Mouse (Mus musculus) left cerebral cortex, postnatal 14 days (tissue): ENCODE data around the gene Cdkl5. TPM values are rescaled to one million over a fixed set of nuclear protein-coding genes. Genes with fewer than 3 reads are reported as not detected.
"Not testable (repeated sequence)": the region's sequence is repeated elsewhere in the genome, so short reads cannot be mapped to it uniquely, and the experiment has no call there.

Experiments
- DNase-seq, 2 experiments: peaks; one replicate each; pipeline ENCODE4 v3.0.0; 2021 to 2022; ENCODE audit warnings: low spot score in 2 of 2, mixed read lengths in 1 of 2
- intact Hi-C: fragments of 180-260 bp; cut with DNase I; formaldehyde crosslinking; loops from one replicate; pipeline ENCODE4 v1.15.1; 2025
- total RNA-seq, 2 experiments: library from RNA; stranded (reverse); gene quantifications; 2 replicates each; pipeline ENCODE4 v1.2.3; 2021

The Cdkl5 gene
- total RNA-seq, 2 experiments from 2014 or later, result 151 to 161 TPM

GRCm38 (mm10) chrX:160935541-160935940 lies 59.0 kb downstream of the Cdkl5 start:
- intact Hi-C loops, result no loop called here
- no peak for DNase-seq

DNA sequence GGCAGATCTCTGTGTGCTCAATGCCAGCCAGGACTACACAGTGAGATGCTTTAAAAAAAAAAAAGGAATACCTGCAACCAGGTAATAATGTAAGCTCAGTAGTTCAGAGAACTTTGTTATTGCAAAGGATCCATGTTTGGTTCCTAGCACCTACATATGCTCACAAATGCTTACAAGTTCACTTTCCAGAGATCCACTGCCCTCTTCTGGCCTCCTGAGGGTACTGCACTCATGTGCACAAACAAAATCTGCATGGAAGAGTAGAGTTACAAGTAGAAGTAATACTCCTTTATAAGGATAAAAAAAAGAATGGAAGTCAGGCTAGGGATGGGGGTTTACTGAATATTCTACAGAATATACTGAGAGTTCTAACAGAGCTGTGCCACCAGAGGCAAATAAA lies 63.8 kb downstream of the Cdkl5 start:
- DNase-seq, result no peak
- intact Hi-C loops, result no loop called here

- DNase-seq, result no peak
- intact Hi-C loops, result no loop called here
These were observed 65.6 kb downstream of the Cdkl5 start for GRCm38 (mm10) chrX:160928870-160929269.

DNA sequence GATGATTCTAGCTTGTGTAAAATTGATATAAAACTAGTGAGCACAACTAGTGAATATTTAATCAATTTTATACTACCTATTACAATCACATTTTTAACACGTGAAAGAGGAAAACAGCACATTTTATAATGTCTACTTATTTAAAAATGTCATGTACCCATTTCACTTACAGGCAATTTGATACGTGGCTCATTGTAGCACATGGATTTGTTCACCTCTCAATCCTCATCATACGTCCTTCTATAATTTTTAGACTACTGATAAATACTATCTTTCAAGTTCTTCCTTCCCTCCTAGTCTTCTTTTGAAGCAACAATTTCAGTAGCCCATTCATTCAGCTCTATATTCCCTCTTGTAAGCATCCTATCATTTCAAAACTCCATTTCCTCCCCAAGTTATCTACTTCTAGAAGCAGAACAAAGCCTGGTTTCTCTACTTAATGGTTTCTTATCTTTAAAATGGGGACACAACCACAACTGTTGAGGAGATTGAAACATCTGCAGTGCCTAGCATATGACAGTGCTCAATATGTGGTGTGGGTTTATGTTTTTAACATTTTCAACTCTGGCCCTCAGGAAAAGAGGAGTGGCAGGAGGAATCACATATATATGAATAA lies 75.4 kb downstream of the Cdkl5 start:
- intact Hi-C loops, result no loop called here
- DNase-seq, result no peak

DNA sequence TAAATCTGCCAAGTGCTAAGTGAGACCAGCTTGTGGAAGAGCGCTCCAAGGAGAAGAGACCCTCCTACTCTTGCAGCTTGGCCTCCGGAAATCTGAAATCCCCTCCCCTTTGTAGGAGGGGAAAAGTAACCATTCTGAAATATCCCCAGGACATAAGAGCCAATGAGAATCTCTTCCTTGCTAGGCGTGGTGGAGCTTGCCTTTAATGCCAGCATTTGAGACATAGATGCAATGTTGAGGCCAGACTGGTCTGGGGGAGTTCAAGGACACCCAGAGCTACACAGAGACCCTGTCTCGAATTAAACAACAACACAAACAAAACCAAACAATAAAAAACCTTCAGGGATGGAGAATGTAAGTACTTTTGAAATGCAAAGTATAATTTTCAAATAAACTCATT lies 87.6 kb downstream of the Cdkl5 start, which contains the start of gene Gja6:
Gene Gja6 (minus strand): TSS at position 101 of the 400 bp plus-strand sequence.
- intact Hi-C loops, result no loop called here
- DNase-seq, result no peak

GRCm38 (mm10) chrX:160906477-160906876 lies 88.0 kb downstream of the Cdkl5 start:
- intact Hi-C loops, result no loop called here
- DNase-seq, result no peak

- intact Hi-C loops, result no loop called here
- no peak for DNase-seq
These were observed 88.6 kb downstream of the Cdkl5 start for GRCm38 (mm10) chrX:160905913-160906312.

DNA sequence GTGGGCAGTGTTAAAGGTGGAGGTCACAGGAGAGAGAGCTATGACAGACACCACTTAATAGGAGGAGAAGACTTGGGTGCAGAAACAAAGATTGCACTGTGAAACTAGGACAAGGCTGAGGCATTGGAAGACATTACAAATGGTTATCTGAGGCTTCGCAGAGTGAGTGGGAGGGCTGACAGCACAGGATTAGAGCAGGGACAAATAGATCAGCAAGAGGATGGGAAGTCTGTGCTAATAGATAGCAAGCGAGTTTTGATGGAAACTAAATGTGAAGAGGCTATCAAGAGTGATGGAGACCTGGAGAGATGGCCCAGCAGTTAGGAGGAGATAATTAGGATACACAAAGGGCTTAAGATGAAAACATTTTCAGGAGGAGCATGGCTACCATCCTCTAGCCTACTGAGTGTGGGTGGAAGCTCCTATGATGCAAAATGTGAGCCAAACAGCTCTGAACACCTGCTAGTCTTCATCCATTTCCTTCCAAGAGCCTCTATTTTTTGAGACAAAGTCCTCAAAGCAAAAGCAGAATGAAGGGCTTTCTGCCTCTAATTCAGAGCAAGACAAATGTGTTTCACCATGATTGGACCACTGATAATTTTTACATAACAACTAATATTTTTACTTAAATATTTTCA lies 89.3 kb downstream of the Cdkl5 start:
- intact Hi-C loops, result no loop called here
- no peak for DNase-seq

DNA sequence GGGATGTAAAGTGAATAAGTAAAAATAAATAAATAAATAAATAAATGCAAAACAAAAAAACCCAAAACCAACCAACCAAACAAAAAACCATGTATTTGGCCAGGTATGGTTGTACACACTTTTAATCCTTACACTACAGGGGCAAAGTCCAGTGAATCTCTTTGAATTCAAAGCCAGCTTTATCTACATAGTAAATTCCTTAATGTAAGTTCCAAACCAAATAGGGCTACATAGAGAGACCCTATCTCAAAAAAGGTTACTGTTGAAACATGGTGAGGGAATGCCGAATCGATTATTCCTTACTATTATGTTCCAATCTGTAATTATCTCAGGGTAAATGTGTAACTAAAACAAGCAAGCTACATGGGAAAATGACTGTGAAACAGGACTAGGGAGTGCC lies 93.4 kb downstream of the Cdkl5 start:
- no peak for DNase-seq
- intact Hi-C loops, result no loop called here

DNA sequence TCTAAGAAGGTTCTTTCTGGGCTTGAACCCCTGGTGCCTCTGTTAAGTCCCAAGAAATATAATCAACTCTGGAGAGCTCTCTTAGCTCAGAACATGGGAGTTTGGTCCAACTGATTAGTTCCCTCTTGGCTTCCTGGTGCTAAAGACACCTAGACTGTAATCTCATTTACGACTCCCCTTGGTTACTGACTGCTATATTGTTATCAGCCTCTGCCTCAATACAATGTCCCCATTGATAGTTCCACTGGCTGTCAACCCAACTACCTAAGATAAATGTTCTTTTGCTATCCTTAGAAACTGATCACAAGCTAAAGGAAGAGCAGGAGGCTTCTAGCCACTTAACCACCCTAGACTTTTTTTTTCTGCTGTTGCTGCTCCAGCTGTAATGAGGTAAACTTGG lies 102.4 kb downstream of the Cdkl5 start:
- intact Hi-C loops, result no loop called here
- no peak for DNase-seq

DNA sequence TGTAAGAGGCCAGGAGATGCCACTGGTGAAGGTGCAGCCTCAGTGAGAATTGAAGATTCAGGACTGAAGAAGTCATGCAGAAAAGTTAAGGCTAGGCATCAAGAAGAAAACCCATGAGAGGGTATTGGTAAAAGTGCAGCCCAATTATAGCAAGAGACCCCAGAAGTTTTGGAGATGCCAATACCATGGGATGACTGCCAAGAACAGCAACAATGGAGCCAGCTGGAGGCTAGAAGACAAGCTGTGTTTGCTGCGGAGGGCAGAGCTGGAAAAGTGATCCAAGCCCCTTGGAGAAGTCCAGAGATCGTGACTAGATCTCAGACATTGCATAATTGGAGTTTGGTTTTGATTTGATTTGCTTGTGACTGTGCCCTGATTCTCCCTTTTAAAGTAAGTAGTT lies 108.2 kb downstream of the Cdkl5 start:
- intact Hi-C loops, result no loop called here
- DNase-seq, result no peak

DNA sequence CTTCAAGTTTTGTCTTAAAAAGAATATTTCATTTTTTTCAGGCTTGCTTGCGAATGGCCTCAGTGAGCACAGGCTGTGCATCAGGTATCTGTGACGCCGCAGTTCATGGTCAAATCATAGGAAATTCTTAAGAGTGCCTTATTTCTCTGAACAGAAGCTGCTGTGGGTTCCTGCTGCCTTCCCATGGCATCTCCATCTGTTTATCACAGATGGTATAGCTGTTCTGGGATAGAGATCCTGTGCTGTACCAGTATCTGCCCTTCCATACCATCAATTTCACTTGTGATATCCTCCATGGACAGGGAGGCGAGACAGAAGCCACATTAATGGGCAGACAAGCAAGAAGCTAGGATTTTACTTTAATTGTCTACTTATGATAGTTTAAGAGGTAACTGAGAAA lies 127.9 kb downstream of the Cdkl5 start:
- intact Hi-C loops, result no loop called here
- DNase-seq, result no peak

- DNase-seq, result no peak
- intact Hi-C loops, result no loop called here
These were observed 129.5 kb downstream of the Cdkl5 start for GRCm38 (mm10) chrX:160865022-160865421.

DNA sequence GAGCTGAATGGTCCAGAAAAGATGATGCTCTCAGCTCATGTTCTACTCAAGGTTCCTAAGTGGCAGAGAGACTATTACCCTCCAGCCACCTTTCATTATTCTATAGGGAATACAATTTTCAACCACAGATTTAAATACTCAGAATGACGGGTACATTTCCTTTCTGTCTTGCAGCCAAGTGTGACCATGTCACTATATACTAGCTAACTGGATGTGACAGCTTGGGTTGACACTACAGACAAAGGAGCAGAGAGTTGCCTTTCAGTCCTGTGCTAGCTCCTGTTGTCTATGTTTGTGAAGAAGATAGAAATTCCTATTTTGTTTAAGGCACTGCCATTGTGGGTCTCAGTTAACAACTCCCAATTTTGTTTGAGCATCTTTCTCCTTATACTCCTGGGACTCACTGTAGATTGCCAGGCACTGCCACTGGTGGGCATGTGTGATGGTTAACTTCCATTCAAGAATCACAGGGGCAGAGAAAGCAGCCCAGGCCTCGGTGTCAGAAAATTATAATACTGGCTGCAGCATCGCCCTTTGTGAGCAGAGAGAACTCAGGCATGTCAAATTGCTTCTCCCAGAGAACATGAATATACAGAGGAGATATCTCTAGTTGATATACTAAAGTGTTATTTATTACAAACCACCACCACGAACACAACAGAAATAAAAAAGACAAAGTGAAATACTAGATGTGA lies 130.7 kb downstream of the Cdkl5 start:
- intact Hi-C loops, result no loop called here
- DNase-seq, result no peak

GRCm38 (mm10) chrX:160808226-160808625 lies 186.3 kb downstream of the Cdkl5 start:
- intact Hi-C loops, result no loop called here
- DNase-seq, result no peak

GRCm38 (mm10) chrX:160804409-160805150 lies 189.9 kb downstream of the Cdkl5 start:
- intact Hi-C loops, result no loop called here
- peak in 1 of 2 experiments; percentile 12 for DNase-seq

- intact Hi-C loops, result no loop called here
- peak in 1 of 2 experiments; percentile 14 for DNase-seq
These were observed 199.6 kb downstream of the Cdkl5 start for GRCm38 (mm10) chrX:160794920-160795319.

- no peak for DNase-seq
- intact Hi-C loops, result no loop called here
These were observed 212.2 kb downstream of the Cdkl5 start for GRCm38 (mm10) chrX:160782276-160782675.

GRCm38 (mm10) chrX:160773033-160773432 lies 221.5 kb downstream of the Cdkl5 start:
- intact Hi-C loops, result loop anchor here (5.0 kb wide), 2 partner anchors 181 to 219 kb away; partner anchors contain the start of gene Cdkl5

GRCm38 (mm10) chrX:160769622-160770021 lies 224.9 kb downstream of the Cdkl5 start:
- intact Hi-C loops, result loop anchor here (5.0 kb wide), 2 partner anchors 177 to 223 kb away; partner anchors contain the start of gene Cdkl5
- not testable (repeated sequence) for DNase-seq

More at GRCm38 (mm10) chrX:160773033-160773432, 221.5 kb downstream of the Cdkl5 start:
- peak; percentile 29 to 54 for DNase-seq
